Mouse (Mus musculus) erythroid progenitor cell, adult 5-6 weeks (primary cell): ENCODE measurements around the gene Gm8914. TPM values are rescaled to one million over a fixed set of nuclear protein-coding genes. Genes with fewer than 3 reads are reported as not detected.
"Not testable (repeated sequence)": the region's sequence is repeated elsewhere in the genome, so short reads cannot be mapped to it uniquely, and the experiment has no call there.

Experiments
- ATAC-seq: replicated peaks from 2 replicates; pipeline ENCODE4 v1.8.0; 2016; ENCODE audit warnings: moderate number of reproducible peaks, mild to moderate bottlenecking, moderate TSS enrichment, inconsistent platforms; ENCODE audit not compliant: poor library complexity, low FRiP score, severe bottlenecking
- total RNA-seq, 2 experiments: library from RNA; stranded (forward) in 1 of 2; stranded (reverse) in 1 of 2; fragments of 150-400 nt in 1 of 2; fragments of 186-747, 209-891 nt in 1 of 2; gene quantifications; 2 replicates each; pipeline versions ENCODE4 v1.2.3 to v1.2.4; 2015 to 2017; ENCODE audit warnings: low replicate concordance in 2 of 2

Gene Gm8914
- total RNA-seq (2015; ENCODE audit: low replicate concordance) (not detected in 2 replicates), total RNA-seq (2017; ENCODE audit: low replicate concordance) (not detected in 2 replicates)

DNA sequence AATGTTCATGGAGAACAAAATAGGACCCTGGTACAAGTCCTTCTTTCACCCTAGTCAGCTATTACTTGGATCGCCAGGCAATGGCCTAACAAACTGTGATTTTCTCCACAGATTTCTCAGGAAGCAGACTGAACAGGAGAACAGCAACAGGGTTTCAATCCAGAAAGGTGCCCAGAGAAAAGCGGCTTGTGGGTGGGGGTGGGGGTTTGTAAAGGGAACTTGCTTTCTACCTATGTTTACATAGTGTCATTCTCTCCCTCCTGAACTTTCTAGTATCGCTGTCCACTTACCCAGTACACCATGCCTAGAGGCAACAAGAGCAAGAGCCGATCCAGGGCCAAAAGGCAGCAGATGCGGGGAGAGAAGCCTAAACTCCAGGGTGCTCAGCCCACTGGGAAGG is at the start of gene Gm8914:
TSS of gene Gm8914 (plus strand) at position 301 of the 400 bp plus-strand sequence.
- not testable (repeated sequence) for ATAC-seq

Other genes with a start within 250 kb of the Gm8914 start
- gene Mageb2, start 148.4 kb upstream of the Gm8914 start, total RNA-seq (2015; ENCODE audit: low replicate concordance), result not detected in 2 replicates
- gene Mageb2, start 148.4 kb upstream of the Gm8914 start, total RNA-seq (2017; ENCODE audit: low replicate concordance), result not detected in 2 replicates
- gene Gm5072, start 87.6 kb upstream of the Gm8914 start, total RNA-seq (2015; ENCODE audit: low replicate concordance), result not detected in 2 replicates
- gene Gm5072, start 87.6 kb upstream of the Gm8914 start, total RNA-seq (2017; ENCODE audit: low replicate concordance), result not detected in 2 replicates
- not detected in 2 replicates for gene 1700084M14Rik, start 95.8 kb downstream of the Gm8914 start, total RNA-seq (2015; ENCODE audit: low replicate concordance)
- gene 1700084M14Rik, start 95.8 kb downstream of the Gm8914 start, total RNA-seq (2017; ENCODE audit: low replicate concordance), result not detected in 2 replicates
- gene Gm14781, start 152.1 kb downstream of the Gm8914 start, total RNA-seq (2015; ENCODE audit: low replicate concordance), result not detected in 2 replicates
- gene Gm14781, start 152.1 kb downstream of the Gm8914 start, total RNA-seq (2017; ENCODE audit: low replicate concordance), result not detected in 2 replicates